Mouse (Mus musculus): ENCODE results near the gene Kcnk12.

The Kcnk12 gene

DNA sequence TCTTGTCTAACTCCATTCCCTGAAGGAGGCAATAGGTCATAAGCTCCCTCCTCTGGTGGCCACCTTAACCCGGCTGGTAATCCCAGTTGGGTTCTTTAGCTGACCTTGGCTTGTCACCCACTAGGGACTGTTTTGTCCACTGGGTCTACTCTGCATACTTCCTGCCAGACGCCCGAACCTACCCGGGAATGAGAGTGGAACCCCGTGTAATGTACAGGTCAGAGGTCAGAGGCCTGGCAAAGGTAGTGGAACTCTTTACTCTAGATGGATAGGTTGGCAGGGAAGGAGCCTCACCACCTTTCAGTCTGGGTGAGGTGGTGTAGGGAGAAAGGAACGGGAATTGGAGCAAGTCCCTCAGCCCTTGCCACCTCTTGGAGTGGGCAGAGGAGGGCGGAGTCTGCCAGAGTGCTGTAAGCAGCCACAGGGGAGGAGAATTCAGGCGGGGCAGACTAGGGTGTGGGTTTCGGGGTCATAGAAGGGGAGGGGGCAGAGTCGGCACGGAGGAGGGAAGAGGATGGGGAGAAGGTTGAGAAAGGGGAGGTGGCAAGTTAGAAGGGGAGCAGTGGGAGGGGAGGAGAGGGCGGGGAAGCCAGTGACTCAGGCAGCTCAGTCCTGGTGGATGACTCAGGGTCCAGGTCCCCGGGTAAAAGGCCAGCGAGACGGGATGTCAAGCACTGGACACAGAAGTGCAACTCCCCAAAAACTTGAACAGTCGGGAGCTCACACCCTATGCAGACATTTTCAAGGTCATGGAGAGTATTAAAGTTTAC, 98.6 kb downstream of the Kcnk12 start:
- no peak for DNase-seq (ENCODE audit: low spot score)

- no peak for DNase-seq (ENCODE audit: low spot score)
These were observed 101.0 kb downstream of the Kcnk12 start for GRCm38 (mm10) chr17:87696814-87697213.

DNA sequence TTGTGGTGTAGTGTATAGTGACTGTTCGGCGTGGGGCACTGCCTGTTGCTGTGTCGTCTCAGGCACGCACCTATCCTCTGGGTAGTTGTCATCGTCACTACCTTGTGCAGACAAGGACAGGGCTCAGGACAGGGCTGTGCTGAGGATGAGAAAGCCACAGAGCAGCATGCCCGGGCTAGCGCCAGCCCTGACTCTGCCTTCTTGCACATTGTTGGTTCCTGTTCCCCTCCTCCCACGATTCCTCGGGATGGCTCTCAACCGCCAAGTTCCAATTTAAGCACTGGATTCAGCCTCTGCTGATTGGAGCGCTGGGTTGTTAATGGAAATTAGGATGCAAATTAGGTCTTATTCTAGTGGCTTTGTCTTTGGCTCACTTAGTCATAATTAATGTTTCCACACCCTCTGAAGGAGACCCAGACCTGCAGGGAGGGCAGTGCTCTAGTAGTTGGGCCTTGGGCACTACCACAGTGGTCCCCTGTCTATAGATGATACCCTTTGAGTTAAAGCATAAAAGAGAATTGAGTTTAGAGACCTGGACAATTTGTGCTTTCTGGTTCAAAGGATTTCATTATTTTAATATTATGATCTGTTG, 101.8 kb downstream of the Kcnk12 start:
- DNase-seq (ENCODE audit: low spot score) = no peak

Measured in c-Kit-positive CD71-positive TER-119-positive erythroid progenitor cells, embryonic 14.5 days (primary cell).